Comparison of ENCODE assay signal across 19 mouse cellular contexts in genomic region chr5:34956151-34956550, GRCm38 (mm10). TPM values are rescaled to one million over a fixed set of nuclear protein-coding genes. Genes with fewer than 3 reads are reported as not detected.
A peak's percentile ranks its signal among the peaks of the same experiment; 100 is the strongest.
DNase-seq lines count a peak whose midpoint lies in the region; ATAC-seq and TF ChIP-seq lines count a peak whose summit lies in the region.
"Had no signal": no experiment of that assay in that cellular context is flagged by ENCODE, and none has a peak within 500 bp of the region (broad histone marks: within the 10 kb centered on the region; RNA-seq: fewer than 3 reads in every experiment).

No protein-coding gene starts in this region.

- no peaks in the 10 kb centered on the region for H3K9me3 ChIP-seq in heart, embryonic 14.5 days (ENCODE audit: control insufficient read depth, low read length)
- H3K9me3 ChIP-seq: G1E; neural tube, embryonic 12.5 days had no signal

- no peak overlapping the region for H3K4me3 ChIP-seq in heart, embryonic 14.5 days (ENCODE audit: control insufficient read depth in 1 of 2, insufficient read depth in 1 of 2, low read depth in 1 of 2, low read length in 2 of 2)
- no peak overlapping the region for H3K4me3 ChIP-seq in left cerebral cortex, adult 2 months
- H3K4me3 ChIP-seq: embryonic facial prominence, embryonic 10.5 days; gastrocnemius, adult 2 months; neural tube, embryonic 12.5 days had no signal

- peaks cover 46 to 54% of the 10 kb centered on the region in 2 experiments for H3K4me1 ChIP-seq in heart, embryonic 14.5 days (ENCODE audit: control insufficient read depth in 2 of 2, insufficient read depth in 2 of 2, low read length in 2 of 2)

- no peaks in the 10 kb centered on the region for H3K27me3 ChIP-seq in heart, embryonic 14.5 days (ENCODE audit: control insufficient read depth, insufficient read depth, low read length)
- H3K27me3 ChIP-seq: neural tube, embryonic 12.5 days had no signal

- 49% methylated on average over 7 of the region's 7 CpGs for WGBS in heart, embryonic 14.5 days

- intact Hi-C loops in left cerebral cortex, adult 2 months (cut with DNase I): no loop called here

- peak overlapping the region; percentile 45 to 68 for H3K27ac ChIP-seq in heart, embryonic 14.5 days (replicated peaks in 1 of 2; ENCODE audit: control insufficient read depth in 1 of 2, insufficient read depth in 1 of 2, low read depth in 2 of 2, low read length in 2 of 2)
- 0 out of 2 replicates have a peak overlapping the region, but pooled peaks have one; percentile 24 for H3K27ac ChIP-seq in left cerebral cortex, adult 2 months
- H3K27ac ChIP-seq: embryonic facial prominence, embryonic 10.5 days; kidney, postnatal 0 days; neural tube, embryonic 12.5 days had no signal

- no peak overlapping the region for H3K4me2 ChIP-seq in heart, embryonic 14.5 days (ENCODE audit: low read length)
- H3K4me2 ChIP-seq: midbrain, embryonic 11.5 days; neural tube, embryonic 12.5 days had no signal

- no peak for TF ChIP-seq CTCF in left cerebral cortex, adult 2 months (IDR thresholded peaks at IDR 0.05)

- DNase-seq in adrenal gland, adult 8-10 months: peak; percentile 51
- DNase-seq in adrenal gland, postnatal 25 days: no peak
- no peak for DNase-seq in heart, adult 11 months
- DNase-seq in left cerebral cortex, adult 2 months (ENCODE audit: extremely low spot score in 1 of 2, low spot score in 2 of 2): no peak
- DNase-seq in left cerebral cortex, adult 9 months (ENCODE audit: low spot score in 2 of 2): no peak
- DNase-seq in adrenal gland, postnatal 14 days: peak; percentile 59
- DNase-seq in frontal cortex, postnatal 36 days (ENCODE audit: low spot score in 2 of 2): no peak
- DNase-seq: cerebellum, adult 2 months; kidney, adult 18-20 months; right cerebral cortex, postnatal 4 days; thymus, adult 2 months had no signal

- peaks cover 5% of the 10 kb centered on the region; the same call in 1 of the 2 replicates for H3K36me3 ChIP-seq in heart, embryonic 14.5 days (ENCODE audit: control insufficient read depth, insufficient read depth, low read length)
- H3K36me3 ChIP-seq: G1E had no signal

- no peak overlapping the region for H3K9ac ChIP-seq in heart, embryonic 14.5 days (ENCODE audit: low read length)
- H3K9ac ChIP-seq: neural tube, embryonic 12.5 days had no signal

- no peak for ATAC-seq in heart, embryonic 14.5 days (ENCODE audit: insufficient number of reproducible peaks, insufficient read depth, low FRiP score, low read depth)

RNA-seq across cellular contexts. Expression of gene Rgs12, which starts 6.9 kb away (rescaled TPM):
- 10 to 100 TPM; 20.0 to 27.2 (median 23.1) TPM for total RNA-seq in adrenal gland, adult 8-10 months (2022)
- 33.3 and 42.1 TPM in 2 replicates for total RNA-seq in adrenal gland, postnatal 25 days (2021)
- polyA plus RNA-seq in heart, embryonic 14.5 days (2014; fragmentation: Nextera tagmentation; extraction: Ambion mirVana): 23.3 and 30.6 TPM in 2 replicates
- 10 to 100 TPM; 40.5 to 48.3 TPM for total RNA-seq in left cerebral cortex, adult 2 months (2021)
- total RNA-seq in adrenal gland, postnatal 14 days (2021): 31.0 and 31.9 TPM in 2 replicates

RNA-seq across cellular contexts. Expression of gene Msantd1, which starts 48.3 kb away (rescaled TPM):
- 1 to 10 TPM; 1.1 to 2.8 (median 2.3) TPM for total RNA-seq in adrenal gland, adult 8-10 months (2022)
- 1.2 and 1.8 TPM in 2 replicates for total RNA-seq in adrenal gland, postnatal 25 days (2021)
- polyA plus RNA-seq in heart, embryonic 14.5 days (2014; fragmentation: Nextera tagmentation; extraction: Ambion mirVana): 0.42 and 0.73 TPM in 2 replicates
- total RNA-seq in left cerebral cortex, adult 2 months (2021): 1 to 10 TPM; 4.2 to 6.7 TPM
- total RNA-seq in adrenal gland, postnatal 14 days (2021): 1.4 TPM in 2 replicates
- total RNA-seq: monocyte, adult 5-6 weeks had no signal

Comparison
In these comparisons a context has a peak if more than half of its experiments do, and no peak if none do; other contexts are left out.
1. DNase-seq: peak in adrenal gland, adult 8-10 months (single experiment) and adrenal gland, postnatal 14 days (single experiment); none in adrenal gland, postnatal 25 days (single experiment), heart, adult 11 months (single experiment), left cerebral cortex, adult 2 months (0 of 2), left cerebral cortex, adult 9 months (0 of 2) and frontal cortex, postnatal 36 days (0 of 2).